Mouse (Mus musculus): ENCODE measurements around the gene Mrps36. TPM values are rescaled to one million over a fixed set of nuclear protein-coding genes. Genes with fewer than 3 reads are reported as not detected.

Gene Mrps36
- 248 and 282 TPM in 2 replicates for polyA plus RNA-seq (2015; fragmentation: Nextera tagmentation; extraction: Ambion mirVana)

DNA sequence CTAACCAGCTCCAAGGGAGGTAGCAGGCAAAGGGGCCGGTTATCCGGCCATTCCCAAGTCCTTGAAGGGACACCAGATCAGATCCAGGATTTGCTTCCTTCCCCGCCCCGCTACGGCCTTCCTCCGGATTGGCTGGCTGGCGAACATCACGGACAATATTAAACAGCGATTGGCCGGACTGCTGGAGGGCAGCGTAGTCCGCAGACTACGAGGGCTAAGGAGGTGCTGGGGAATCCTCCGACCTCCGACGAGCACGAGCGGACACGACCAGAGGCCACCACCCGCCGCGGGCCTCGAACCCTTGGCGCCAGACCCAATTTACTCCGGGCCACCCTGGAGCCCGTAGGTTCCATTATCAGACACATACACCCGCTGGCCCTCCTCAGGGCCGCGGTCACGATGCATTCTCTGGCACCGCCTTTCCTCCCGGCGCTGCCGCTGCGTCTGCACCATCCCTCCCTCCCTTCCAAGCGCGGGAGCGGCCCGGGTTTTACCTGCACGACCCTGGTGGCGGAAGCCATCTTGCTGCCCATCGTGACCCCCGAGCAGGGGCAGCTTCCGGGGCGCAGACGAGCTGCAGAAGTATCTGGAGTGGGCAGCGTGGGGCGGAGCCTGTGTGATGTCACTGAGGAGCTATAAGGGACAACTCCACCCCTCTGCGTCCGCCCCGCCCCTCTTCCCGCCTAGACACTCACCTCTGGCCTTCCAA lies at the start of gene Mrps36:
TSS of gene Mrps36 (minus strand) at position 624 of the 709 bp plus-strand sequence.

GRCm38 (mm10) chr13:100786414-100786867 lies 42.0 kb upstream of the Mrps36 start, which contains the start of gene Ccnb1:
TSS of gene Ccnb1 (minus strand) at chr13:100786570.

GRCm38 (mm10) chr13:100775252-100776055 lies 31.0 kb upstream of the Mrps36 start, which contains the start of gene Cenph:
TSS of gene Cenph (minus strand) at chr13:100775899.

DNA sequence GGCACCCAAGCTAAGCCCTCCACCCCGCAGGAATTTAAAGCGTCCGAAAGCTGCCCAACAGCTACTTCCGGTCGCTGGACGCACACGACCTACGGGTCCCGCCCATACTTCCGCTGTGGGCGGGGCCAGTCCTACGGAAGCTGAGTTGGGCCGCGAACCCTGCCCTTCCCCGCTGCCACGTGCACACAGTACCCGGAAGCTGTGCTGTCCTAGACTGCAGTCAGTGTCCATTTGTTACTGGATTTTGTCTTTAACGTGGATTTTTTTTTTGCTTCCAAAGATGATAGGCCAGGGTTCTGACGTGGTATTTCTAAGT lies 13.6 kb downstream of the Mrps36 start, which contains the start of gene Cdk7:
TSS of gene Cdk7 (minus strand) at position 79 of the 316 bp plus-strand sequence.

Other genes with a start within 250 kb of the Mrps36 start
- 0.33 and 0.43 TPM in 2 replicates for gene Ocln, start 191.9 kb downstream of the Mrps36 start, polyA plus RNA-seq (2015; fragmentation: Nextera tagmentation; extraction: Ambion mirVana)
- 3.9 and 4.5 TPM in 2 replicates for gene Marveld2, start 127.7 kb downstream of the Mrps36 start, polyA plus RNA-seq (2015; fragmentation: Nextera tagmentation; extraction: Ambion mirVana)
- 142 and 150 TPM in 2 replicates for gene Ak6, start 93.7 kb downstream of the Mrps36 start, polyA plus RNA-seq (2015; fragmentation: Nextera tagmentation; extraction: Ambion mirVana)
- 14.4 and 14.9 TPM in 2 replicates for gene Rad17, start 93.6 kb downstream of the Mrps36 start, polyA plus RNA-seq (2015; fragmentation: Nextera tagmentation; extraction: Ambion mirVana)
- 6.9 and 10.4 TPM in 2 replicates for gene Taf9, start 93.1 kb downstream of the Mrps36 start, polyA plus RNA-seq (2015; fragmentation: Nextera tagmentation; extraction: Ambion mirVana)
- gene Ccdc125, start 74.9 kb downstream of the Mrps36 start, polyA plus RNA-seq (2015; fragmentation: Nextera tagmentation; extraction: Ambion mirVana) = 1.4 and 1.8 TPM in 2 replicates
- gene Cdk7, start 13.7 kb downstream of the Mrps36 start, polyA plus RNA-seq (2015; fragmentation: Nextera tagmentation; extraction: Ambion mirVana) = 46.7 and 50.0 TPM in 2 replicates
- gene Cenph, start 31.2 kb upstream of the Mrps36 start, polyA plus RNA-seq (2015; fragmentation: Nextera tagmentation; extraction: Ambion mirVana) = 6.2 and 6.7 TPM in 2 replicates
- 31.4 and 34.7 TPM in 2 replicates for gene Ccnb1, start 41.9 kb upstream of the Mrps36 start, polyA plus RNA-seq (2015; fragmentation: Nextera tagmentation; extraction: Ambion mirVana)
- gene Slc30a5, start 88.8 kb upstream of the Mrps36 start, polyA plus RNA-seq (2015; fragmentation: Nextera tagmentation; extraction: Ambion mirVana) = 21.9 and 25.6 TPM in 2 replicates

Data from skeletal muscle tissue, postnatal 0 days (tissue).